Mouse (Mus musculus): ENCODE measurements around the gene Ggnbp2.

- TF ChIP-seq CTCF (IDR thresholded peaks at IDR 0.05; ENCODE audit: borderline replicate concordance, control insufficient read depth, extremely low read depth, insufficient read depth, low read length, poor library complexity) (no peak), POLR2A (IDR thresholded peaks at IDR 0.05; ENCODE audit: control insufficient read depth, extremely low read depth, insufficient read depth, low read length, poor library complexity) (no peak)
Measured at GRCm38 (mm10) chr11:84880971-84881370, 10.4 kb upstream of the Ggnbp2 start.
